Mouse (Mus musculus) cerebellum, adult 11-12 months (tissue): ENCODE data around the gene Kcnh1.

ENCODE experiments used
- DNase-seq: peaks from one replicate; pipeline ENCODE4 v3.0.0; 2022

Kcnh1 gene

GRCm38 (mm10) chr1:192419176-192419575 is 228.6 kb downstream of the Kcnh1 start:
- DNase-seq = no peak

GRCm38 (mm10) chr1:192421377-192422166 is 231.0 kb downstream of the Kcnh1 start:
- DNase-seq = no peak

- DNase-seq = no peak
These were observed 240.8 kb downstream of the Kcnh1 start for GRCm38 (mm10) chr1:192431423-192431822.

GRCm38 (mm10) chr1:192435503-192435902 is 244.9 kb downstream of the Kcnh1 start:
- DNase-seq = no peak

GRCm38 (mm10) chr1:192439151-192439837 is 248.7 kb downstream of the Kcnh1 start:
- DNase-seq = no peak

GRCm38 (mm10) chr1:192442772-192443445 is 252.3 kb downstream of the Kcnh1 start:
- DNase-seq = peak; percentile 58

GRCm38 (mm10) chr1:192443998-192444657 is 253.6 kb downstream of the Kcnh1 start:
- peak; percentile 56 for DNase-seq

- DNase-seq = peak; percentile 97
These were observed 254.3 kb downstream of the Kcnh1 start for GRCm38 (mm10) chr1:192444658-192445447.

GRCm38 (mm10) chr1:192446158-192446557 is 255.6 kb downstream of the Kcnh1 start:
- no peak for DNase-seq

- no peak for DNase-seq
These were observed 257.1 kb downstream of the Kcnh1 start for GRCm38 (mm10) chr1:192447666-192448065.

GRCm38 (mm10) chr1:192448512-192448911 is 257.9 kb downstream of the Kcnh1 start:
- no peak for DNase-seq

- DNase-seq = peak; percentile 84
These were observed 259.2 kb downstream of the Kcnh1 start for GRCm38 (mm10) chr1:192449572-192450351.

- no peak for DNase-seq
These were observed 259.9 kb downstream of the Kcnh1 start for GRCm38 (mm10) chr1:192450425-192450824.

GRCm38 (mm10) chr1:192451722-192452121 is 261.1 kb downstream of the Kcnh1 start:
- DNase-seq = no peak

GRCm38 (mm10) chr1:192454501-192454900 is 263.9 kb downstream of the Kcnh1 start:
- DNase-seq = no peak

GRCm38 (mm10) chr1:192454981-192455380 is 264.4 kb downstream of the Kcnh1 start:
- DNase-seq = no peak

- DNase-seq = no peak
These were observed 266.5 kb downstream of the Kcnh1 start for GRCm38 (mm10) chr1:192457037-192457436.

GRCm38 (mm10) chr1:192457526-192458206 is 267.1 kb downstream of the Kcnh1 start:
- DNase-seq = peak; percentile 63

GRCm38 (mm10) chr1:192463732-192464131 is 273.2 kb downstream of the Kcnh1 start:
- no peak for DNase-seq

GRCm38 (mm10) chr1:192472366-192472765 is 281.8 kb downstream of the Kcnh1 start:
- no peak for DNase-seq

- DNase-seq = no peak
These were observed 282.6 kb downstream of the Kcnh1 start for GRCm38 (mm10) chr1:192473134-192473533.
